Mouse (Mus musculus) kidney, embryonic 16.5 days (tissue): ENCODE measurements around the gene B3galt4. TPM values are rescaled to one million over a fixed set of nuclear protein-coding genes. Genes with fewer than 3 reads are reported as not detected.

Experiments
- ATAC-seq: fragments of 200-750 bp; cut with Nextera tagmentation; 2 replicates; pipeline ENCODE4 v1.8.0; 2017; ENCODE audit warnings: moderate TSS enrichment; ENCODE audit not compliant: low FRiP score, low TSS enrichment
- H3K27ac ChIP-seq: fragments of 300-500 bp; sonication (generic); 2 replicates; pipeline ENCODE4 v1.5.1; 2014; ENCODE audit warnings: low read length
- H3K27me3 ChIP-seq: fragments of 300-500 bp; sonication (generic); 2 replicates; pipeline ENCODE4 v1.6.1; 2014; ENCODE audit warnings: low read length, control low read depth, mixed read lengths; ENCODE audit not compliant: insufficient read depth
- H3K36me3 ChIP-seq: fragments of 300-500 bp; sonication (generic); 2 replicates; pipeline ENCODE4 v1.6.1; 2014; ENCODE audit warnings: low read length, control low read depth, mixed read lengths; ENCODE audit not compliant: insufficient read depth
- H3K4me1 ChIP-seq: fragments of 300-500 bp; sonication (generic); 2 replicates; pipeline ENCODE4 v1.6.1; 2014; ENCODE audit warnings: low read length, control low read depth, mixed read lengths; ENCODE audit not compliant: insufficient read depth
- H3K4me2 ChIP-seq: fragments of 300-500 bp; sonication (generic); replicated peaks from 2 replicates; pipeline ENCODE4 v1.6.1; 2014; ENCODE audit warnings: low read depth, low read length
- H3K4me3 ChIP-seq: fragments of 300-500 bp; sonication (generic); 2 replicates; pipeline ENCODE4 v1.5.1; 2014; ENCODE audit warnings: mild to moderate bottlenecking, low read length
- H3K9ac ChIP-seq: fragments of 300-500 bp; sonication (generic); replicated peaks from 2 replicates; pipeline ENCODE4 v1.6.1; 2014; ENCODE audit warnings: low read length
- H3K9me3 ChIP-seq: fragments of 300-500 bp; sonication (generic); 2 replicates; pipeline ENCODE4 v1.6.1; 2016; ENCODE audit warnings: low read length, control low read depth
- WGBS: fragments of 180-500 bp; shearing (Covaris S2); extraction: QIAGEN DNeasy Blood & Tissue Kit; methylation state at CpG from one replicate; pipeline ENCODE4 v1.1.7; 2014; 5-methylcytosine and 5-hydroxymethylcytosine counted together
- polyA plus RNA-seq: library from polyadenylated mRNA; unstranded; fragments of >200 nt; fragmentation: Nextera tagmentation; extraction: Ambion mirVana; gene quantifications from 2 replicates; pipeline ENCODE4 v1.2.1, GENCODE M21; 2015

The B3galt4 gene
- polyA plus RNA-seq, 1 experiment from 2014 or later = 6.9 TPM

DNA sequence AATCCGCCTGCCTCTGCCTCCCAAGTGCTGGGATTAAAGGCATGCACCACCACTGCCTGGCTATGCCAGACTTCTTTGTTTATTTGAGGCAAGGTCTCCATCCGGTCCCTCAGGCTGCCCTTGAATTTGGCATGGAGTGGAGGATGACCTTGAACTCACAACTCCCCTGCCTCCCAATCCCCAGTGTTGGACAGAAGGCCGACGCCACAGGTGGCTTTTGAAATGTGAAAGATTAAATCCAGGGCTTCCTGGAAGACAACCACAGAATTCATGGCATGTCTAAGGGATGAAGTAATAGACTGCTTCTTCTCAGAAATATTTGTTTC lies 50.3 kb downstream of the B3galt4 start:
- no peak for ATAC-seq
- Histone ChIP-seq H3K4me3 (no peak overlapping the region), H3K9ac (no peak overlapping the region), H3K27ac (no peak overlapping the region), H3K4me1 (no peaks in the 10 kb centered on the region), H3K4me2 (no peak overlapping the region), H3K36me3 (no peaks in the 10 kb centered on the region), H3K9me3 (no peaks in the 10 kb centered on the region), H3K27me3 (no peaks in the 10 kb centered on the region)
- WGBS = 84% methylated on average over 4 of the region's 4 CpGs

DNA sequence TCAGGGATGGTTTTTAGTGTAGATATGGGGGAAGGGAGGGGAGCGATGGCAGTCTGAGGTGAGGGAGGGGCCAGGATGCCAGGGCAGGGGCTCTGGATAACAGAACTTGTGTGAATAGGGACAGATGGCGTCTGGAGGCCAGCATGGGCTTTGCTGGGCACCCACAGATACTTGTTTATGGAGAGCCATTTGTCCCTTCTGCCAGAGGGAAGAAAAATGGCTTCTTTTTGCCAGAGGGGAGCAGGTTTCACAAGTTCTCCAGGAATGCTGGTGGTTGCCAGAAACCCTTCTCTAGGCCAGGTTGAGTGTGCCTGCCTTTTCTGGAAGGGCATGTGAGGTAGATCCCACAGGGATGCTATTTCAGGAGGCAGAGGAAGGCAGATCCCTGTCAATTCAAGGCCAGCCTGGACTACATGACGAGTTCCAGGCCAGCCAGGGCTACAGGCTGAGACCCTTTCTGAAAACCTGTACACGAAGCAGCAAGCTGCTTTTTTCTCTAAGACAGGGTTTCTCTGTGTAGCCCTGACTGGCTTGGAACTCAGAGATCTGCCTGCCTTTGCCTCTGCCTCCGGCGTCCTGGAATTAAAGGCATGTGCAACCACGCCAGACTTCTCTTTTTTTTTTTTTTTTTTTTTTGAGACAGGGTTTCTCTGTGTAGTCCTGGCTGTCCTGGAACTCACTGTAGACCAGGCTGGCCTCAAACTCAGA lies 50.9 kb downstream of the B3galt4 start:
- H3K9me3 ChIP-seq = no peaks in the 10 kb centered on the region
- 55% methylated on average over 7 of the region's 7 CpGs for WGBS
- ATAC-seq = no peak
- H3K4me1 ChIP-seq = no peaks in the 10 kb centered on the region
- no peak overlapping the region for H3K4me3 ChIP-seq
- no peaks in the 10 kb centered on the region for H3K27me3 ChIP-seq
- no peaks in the 10 kb centered on the region for H3K36me3 ChIP-seq
- no peak overlapping the region for H3K4me2 ChIP-seq
- H3K9ac ChIP-seq = no peak overlapping the region
- H3K27ac ChIP-seq = no peak overlapping the region

Other genes starting within 250 kb of the B3galt4 start
- 58.4 and 61.9 TPM in 2 replicates for gene March2, start 232.8 kb downstream of the B3galt4 start, polyA plus RNA-seq
- gene Rab11b, start 191.0 kb downstream of the B3galt4 start, polyA plus RNA-seq = 245 and 303 TPM in 2 replicates
- 28.4 and 29.5 TPM in 2 replicates for gene Angptl4, start 169.7 kb downstream of the B3galt4 start, polyA plus RNA-seq
- 65.0 and 73.5 TPM in 2 replicates for gene Kank3, start 141.0 kb downstream of the B3galt4 start, polyA plus RNA-seq
- 796 and 818 TPM in 2 replicates for gene Rps28, start 126.9 kb downstream of the B3galt4 start, polyA plus RNA-seq
- 480 and 498 TPM in 2 replicates for gene Ndufa7, start 126.9 kb downstream of the B3galt4 start, polyA plus RNA-seq
- 120 and 122 TPM in 2 replicates for gene Cd320, start 108.4 kb downstream of the B3galt4 start, polyA plus RNA-seq
- not detected in 2 replicates for gene Gm7029, start 77.7 kb downstream of the B3galt4 start, polyA plus RNA-seq
- gene Kifc1, start 60.8 kb downstream of the B3galt4 start, polyA plus RNA-seq = 9.6 and 10.5 TPM in 2 replicates
- gene Platr17, start 46.4 kb downstream of the B3galt4 start, polyA plus RNA-seq = 0.22 TPM in 1 of 2 replicates, not detected in the other
- 59.9 and 60.1 TPM in 2 replicates for gene Daxx, start 42.1 kb downstream of the B3galt4 start, polyA plus RNA-seq
- 36.1 and 39.2 TPM in 2 replicates for gene Tapbp, start 35.6 kb downstream of the B3galt4 start, polyA plus RNA-seq
- 20.6 and 20.9 TPM in 2 replicates for gene Zbtb22, start 35.6 kb downstream of the B3galt4 start, polyA plus RNA-seq
- gene Rgl2, start 21.9 kb downstream of the B3galt4 start, polyA plus RNA-seq = 35.9 and 38.0 TPM in 2 replicates
- gene Pfdn6, start 11.1 kb downstream of the B3galt4 start, polyA plus RNA-seq = 168 and 174 TPM in 2 replicates
- gene Wdr46, start 10.8 kb downstream of the B3galt4 start, polyA plus RNA-seq = 32.7 and 37.7 TPM in 2 replicates
- 51.9 and 54.7 TPM in 2 replicates for gene Vps52, start 4.3 kb upstream of the B3galt4 start, polyA plus RNA-seq
- 1,660 and 1,786 TPM in 2 replicates for gene Rps18, start 4.5 kb upstream of the B3galt4 start, polyA plus RNA-seq
- gene H2-K1, start 48.9 kb upstream of the B3galt4 start, polyA plus RNA-seq = 31.5 and 32.7 TPM in 2 replicates
- gene Ring1, start 73.2 kb upstream of the B3galt4 start, polyA plus RNA-seq = 14.7 and 18.7 TPM in 2 replicates
- gene H2-Ke6, start 76.6 kb upstream of the B3galt4 start, polyA plus RNA-seq = 52.9 and 54.0 TPM in 2 replicates
- gene Slc39a7, start 80.2 kb upstream of the B3galt4 start, polyA plus RNA-seq = 227 and 231 TPM in 2 replicates
- 52.7 and 56.7 TPM in 2 replicates for gene Rxrb, start 80.3 kb upstream of the B3galt4 start, polyA plus RNA-seq
- 3.2 and 3.7 TPM in 2 replicates for gene Col11a2, start 87.9 kb upstream of the B3galt4 start, polyA plus RNA-seq
- gene H2-Oa, start 140.9 kb upstream of the B3galt4 start, polyA plus RNA-seq = 0.52 and 0.82 TPM in 2 replicates
- gene H2-DMa, start 168.1 kb upstream of the B3galt4 start, polyA plus RNA-seq = 18.3 and 19.0 TPM in 2 replicates
- gene Brd2, start 171.1 kb upstream of the B3galt4 start, polyA plus RNA-seq = 117 and 134 TPM in 2 replicates
- gene H2-DMb2, start 191.8 kb upstream of the B3galt4 start, polyA plus RNA-seq = 24.5 and 30.3 TPM in 2 replicates
- 7.2 and 8.6 TPM in 2 replicates for gene H2-DMb1, start 201.6 kb upstream of the B3galt4 start, polyA plus RNA-seq
- 4.7 and 5.5 TPM in 2 replicates for gene Tap1, start 236.1 kb upstream of the B3galt4 start, polyA plus RNA-seq
- gene Psmb9, start 236.3 kb upstream of the B3galt4 start, polyA plus RNA-seq = 2.0 and 2.4 TPM in 2 replicates
- gene Psmb8, start 246.2 kb upstream of the B3galt4 start, polyA plus RNA-seq = 6.4 and 7.2 TPM in 2 replicates